Mouse (Mus musculus) CH12.LX (cell line): Measurements from ENCODE around the gene Tlk2. TPM values are rescaled to one million over a fixed set of nuclear protein-coding genes. Genes with fewer than 3 reads are reported as not detected.

Experiments used
- DNase-seq: peaks from one replicate; pipeline ENCODE4 v3.0.0-alpha.2; 2013; ENCODE audit errors: extremely low read depth
- H3K27ac ChIP-seq: 2 replicates; pipeline ENCODE4 v1.5.1; 2012; ENCODE audit warnings: low read depth, mild to moderate bottlenecking, control low read depth, moderate library complexity; ENCODE audit not compliant: insufficient read depth
- H3K27me3 ChIP-seq: replicated peaks from 2 replicates; pipeline ENCODE3; 2012; ENCODE audit warnings: inconsistent platforms
- H3K36me3 ChIP-seq, 2 experiments: replicated peaks in 1 of 2; 2 replicates each; pipeline versions ENCODE3 to v1.6.1; 2012; ENCODE audit warnings: inconsistent platforms in 1 of 2, low read length in 1 of 2, mild to moderate bottlenecking in 1 of 2, mixed read lengths in 1 of 2, moderate library complexity in 1 of 2; ENCODE audit not compliant: control insufficient read depth in 1 of 2, insufficient read depth in 1 of 2
- H3K4me1 ChIP-seq, 2 experiments: 2 replicates each; pipeline ENCODE4 v1.6.1; 2012; ENCODE audit warnings: inconsistent platforms in 1 of 2, moderate library complexity in 1 of 2; ENCODE audit not compliant: insufficient read depth in 2 of 2, control insufficient read depth in 1 of 2
- H3K4me2 ChIP-seq: 2 replicates; pipeline ENCODE4 v1.6.1; 2012; ENCODE audit warnings: low read depth, mild to moderate bottlenecking, control low read depth; ENCODE audit not compliant: poor library complexity, insufficient read depth, severe bottlenecking
- H3K4me3 ChIP-seq, 3 experiments: fragments of 150-350 bp in 1 of 3; sonication (generic) in 1 of 3; replicated peaks in 1 of 3; 2 replicates each; pipeline versions ENCODE3 to v1.5.1; 2011 to 2012; ENCODE audit warnings: low read depth in 2 of 3, low read length in 2 of 3, mild to moderate bottlenecking in 2 of 3, moderate library complexity in 2 of 3, control low read depth in 1 of 3, improper control_type of control experiment in 1 of 3, inconsistent platforms in 1 of 3, mixed read lengths in 1 of 3; ENCODE audit not compliant: poor library complexity in 1 of 3
- H3K79me2 ChIP-seq: replicated peaks from 2 replicates; pipeline ENCODE4 v1.6.1; 2012; ENCODE audit warnings: mild to moderate bottlenecking, moderate library complexity; ENCODE audit not compliant: control insufficient read depth, poor library complexity, insufficient read depth, severe bottlenecking; ENCODE audit errors: extremely low read depth
- H3K9ac ChIP-seq: 2 replicates; pipeline ENCODE4 v1.6.1; 2012; ENCODE audit warnings: low read depth, mild to moderate bottlenecking, control low read depth, moderate library complexity; ENCODE audit not compliant: insufficient read depth
- H3K9me3 ChIP-seq: replicated peaks from 2 replicates; pipeline ENCODE3; 2012; ENCODE audit warnings: low read length, inconsistent platforms, mixed read lengths
- BHLHE40 ChIP-seq: IDR thresholded peaks from 2 replicates; pipeline ENCODE4 v1.6.1; 2011; ENCODE audit warnings: mild to moderate bottlenecking, low read depth, low read length, improper control_type of control experiment
- CHD1 ChIP-seq: IDR thresholded peaks from 2 replicates; pipeline ENCODE4 v1.6.1; 2012; ENCODE audit warnings: low read depth, low read length, improper control_type of control experiment, inconsistent platforms
- CHD2 ChIP-seq: IDR thresholded peaks from 2 replicates; pipeline ENCODE4 v1.6.1; 2011; ENCODE audit warnings: low read length, improper control_type of control experiment
- CTCF ChIP-seq, 2 experiments: IDR thresholded peaks in 1 of 2; conservative IDR thresholded peaks in 1 of 2; 2 replicates each; pipeline ENCODE4 v1.5.1; 2011 to 2012; ENCODE audit warnings: low read depth in 2 of 2, low read length in 2 of 2, improper control_type of control experiment in 1 of 2, inconsistent platforms in 1 of 2, mild to moderate bottlenecking in 1 of 2, moderate library complexity in 1 of 2
- E2F4 ChIP-seq: IDR thresholded peaks from 2 replicates; pipeline ENCODE4 v1.6.1; 2011; ENCODE audit warnings: low read depth, low read length, improper control_type of control experiment; ENCODE audit not compliant: insufficient replicate concordance
- ETS1 ChIP-seq: conservative IDR thresholded peaks from 2 replicates; pipeline ENCODE4 v1.6.1; 2012; ENCODE audit warnings: low read depth, mild to moderate bottlenecking, inconsistent platforms, low read length, improper control_type of control experiment, moderate library complexity
- GABPA ChIP-seq: IDR thresholded peaks from 2 replicates; pipeline ENCODE4 v1.6.1; 2012; ENCODE audit warnings: low read depth, low read length, improper control_type of control experiment, inconsistent platforms; ENCODE audit not compliant: insufficient replicate concordance
- HCFC1 ChIP-seq: IDR thresholded peaks from 2 replicates; pipeline ENCODE4 v1.6.1; 2012; ENCODE audit warnings: low read depth, mild to moderate bottlenecking, inconsistent platforms, low read length, improper control_type of control experiment
- IRF4 ChIP-seq: IDR thresholded peaks from 2 replicates; pipeline ENCODE4 v1.6.1; 2014; ENCODE audit warnings: low read depth, mild to moderate bottlenecking, inconsistent platforms, low read length, improper control_type of control experiment
- JUN ChIP-seq: IDR thresholded peaks from 2 replicates; pipeline ENCODE4 v1.6.1; 2011; ENCODE audit warnings: low read depth, mild to moderate bottlenecking, low read length, improper control_type of control experiment, moderate library complexity; ENCODE audit not compliant: insufficient read depth
- JUND ChIP-seq: conservative IDR thresholded peaks from 2 replicates; pipeline ENCODE4 v1.6.1; 2011; ENCODE audit warnings: low read depth, low read length, improper control_type of control experiment
- MAFK ChIP-seq: IDR thresholded peaks from 2 replicates; pipeline ENCODE4 v1.6.1; 2011; ENCODE audit warnings: low read length, improper control_type of control experiment; ENCODE audit not compliant: insufficient replicate concordance
- MAX ChIP-seq: IDR thresholded peaks from 2 replicates; pipeline ENCODE4 v1.6.1; 2011; ENCODE audit warnings: low read length, improper control_type of control experiment
- MAZ ChIP-seq: IDR thresholded peaks from 2 replicates; pipeline ENCODE4 v1.6.1; 2012; ENCODE audit warnings: low read depth, mild to moderate bottlenecking, inconsistent platforms, low read length, improper control_type of control experiment, moderate library complexity
- MXI1 ChIP-seq: IDR thresholded peaks from 2 replicates; pipeline ENCODE4 v1.6.1; 2011; ENCODE audit warnings: mild to moderate bottlenecking, low read depth, low read length, improper control_type of control experiment
- NELFE ChIP-seq: IDR thresholded peaks from 2 replicates; pipeline ENCODE4 v1.6.1; 2011; ENCODE audit warnings: low read depth, low read length, improper control_type of control experiment
- PAX5 ChIP-seq: IDR thresholded peaks from 2 replicates; pipeline ENCODE4 v1.6.1; 2012; ENCODE audit warnings: low read length, inconsistent platforms, mixed read lengths
- POLR2A ChIP-seq: IDR thresholded peaks from 2 replicates; pipeline ENCODE4 v1.6.1; 2011; ENCODE audit warnings: low read depth, mild to moderate bottlenecking, improper control_type of control experiment, low read length
- RAD21 ChIP-seq: IDR thresholded peaks from 2 replicates; pipeline ENCODE4 v1.6.1; 2011; ENCODE audit warnings: low read depth, mild to moderate bottlenecking, low read length, improper control_type of control experiment, moderate library complexity
- SMC3 ChIP-seq: IDR thresholded peaks from 2 replicates; pipeline ENCODE4 v1.6.1; 2011; ENCODE audit warnings: low read depth, low read length, improper control_type of control experiment
- TCF12 ChIP-seq: IDR thresholded peaks from 2 replicates; pipeline ENCODE4 v1.6.1; 2014; ENCODE audit warnings: low read depth, mild to moderate bottlenecking, inconsistent platforms, low read length, improper control_type of control experiment
- USF2 ChIP-seq: conservative IDR thresholded peaks from 2 replicates; pipeline ENCODE4 v1.6.1; 2011; ENCODE audit warnings: low read depth, low read length, improper control_type of control experiment
- ZC3H11A ChIP-seq: IDR thresholded peaks from 2 replicates; pipeline ENCODE4 v1.6.1; 2012; ENCODE audit warnings: low read depth, mild to moderate bottlenecking, inconsistent platforms, low read length, improper control_type of control experiment
- ZNF384 ChIP-seq: IDR thresholded peaks from 2 replicates; pipeline ENCODE4 v1.6.1; 2012; ENCODE audit warnings: low read depth, low read length, improper control_type of control experiment, inconsistent platforms
- dilution Hi-C: fragments of 300-500 bp; cut with MboI; formaldehyde crosslinking; loops from 2 replicates; pipeline ENCODE4 v1.14.3; 2020; ENCODE audit warnings: low sequenced_read_pairs; ENCODE audit not compliant: extremely low pct_unique_long_range_greater_than_20kb, extremely low pct_ligation_motif_present
- in situ Hi-C: fragments of 300-500 bp; cut with MboI; formaldehyde crosslinking; loops from 3 replicates; pipeline ENCODE4 v1.14.3; 2019; ENCODE audit warnings: low sequenced_read_pairs, low pct_ligation_motif_present, low pct_unique_long_range_greater_than_20kb, mixed read lengths
- polyA plus RNA-seq: library from polyadenylated mRNA; unstranded; fragments of >175 nt; gene quantifications from 2 replicates; pipeline ENCODE4 v1.2.1, GENCODE M21; 2012; ENCODE audit warnings: low read depth; ENCODE audit not compliant: insufficient read length
- total RNA-seq, 2 experiments: library from RNA; depleted of rRNA; stranded (reverse); fragments of 300-350 nt in 1 of 2; fragments of >200 nt in 1 of 2; gene quantifications; 2 replicates each; pipeline ENCODE4 v1.2.3; 2012 to 2014

The Tlk2 gene
- total and polyA plus RNA-seq, 3 experiments, result 78.0 to 90.6 (median 85.1) TPM

GRCm38 (mm10) chr11:105312972-105313632 is 134.5 kb downstream of the Tlk2 start:
- Histone ChIP-seq H3K36me3 (no peaks in the 10 kb centered on the region), H3K4me1 (peaks cover 0 to 3% of the 10 kb centered on the region in 2 experiments; a peak in 1 of 4 replicates), H3K9ac (no peak overlapping the region), H3K27ac (no peak overlapping the region), H3K4me2 (no peak overlapping the region), H3K9me3 (no peaks in the 10 kb centered on the region), H3K27me3 (no peaks in the 10 kb centered on the region), H3K79me2 (no peaks in the 10 kb centered on the region), H3K4me3 (no peak overlapping the region)
- dilution Hi-C loops (no loop called here), in situ Hi-C loops (no loop called here)
- no peak for TF ChIP-seq SMC3
- TF ChIP-seq JUND, result no peak
- TF ChIP-seq CHD2, result no peak
- no peak for TF ChIP-seq MAZ
- no peak for TF ChIP-seq IRF4
- TF ChIP-seq TCF12, result no peak
- no peak for TF ChIP-seq CTCF (conservative IDR thresholded peaks at IDR 0.05 in 1 of 2, IDR thresholded peaks at IDR 0.05 in 1 of 2; ENCODE audit: low read depth in 2 of 2, low read length in 2 of 2)
- no peak for TF ChIP-seq USF2
- no peak for TF ChIP-seq JUN
- TF ChIP-seq MAFK, result no peak
- TF ChIP-seq E2F4, result no peak
- TF ChIP-seq GABPA, result no peak
- TF ChIP-seq ZNF384, result no peak
- no peak for TF ChIP-seq MAX
- no peak for TF ChIP-seq POLR2A
- TF ChIP-seq MXI1, result no peak
- DNase-seq, result no peak

- dilution Hi-C loops (no loop called here), in situ Hi-C loops (no loop called here)
- no peak for DNase-seq
- H3K9me3 ChIP-seq, result no peaks in the 10 kb centered on the region
- H3K9ac ChIP-seq, result no peak overlapping the region
- no peaks in the 10 kb centered on the region for H3K79me2 ChIP-seq
- H3K36me3 ChIP-seq, result no peaks in the 10 kb centered on the region
- TF ChIP-seq NELFE (no peak), MAZ (no peak), ETS1 (no peak), BHLHE40 (no peak), MAFK (no peak), CHD1 (no peak), RAD21 (no peak), ZC3H11A (no peak), USF2 (no peak), HCFC1 (no peak), PAX5 (no peak), GABPA (no peak)
- no peak overlapping the region for H3K27ac ChIP-seq
- peaks cover 0 to 3% of the 10 kb centered on the region in 2 experiments; a peak in 1 of 4 replicates for H3K4me1 ChIP-seq
- no peaks in the 10 kb centered on the region for H3K27me3 ChIP-seq
- no peak overlapping the region for H3K4me3 ChIP-seq
- H3K4me2 ChIP-seq, result no peak overlapping the region
Measured at GRCm38 (mm10) chr11:105313633-105314014, 135.0 kb downstream of the Tlk2 start.
